Mouse (Mus musculus) myocyte (in vitro differentiated cells): ENCODE data around the gene Pheta1. TPM values are rescaled to one million over a fixed set of nuclear protein-coding genes. Genes with fewer than 3 reads are reported as not detected.

Experiments
- H3K27me3 ChIP-seq: one replicate; pipeline ENCODE4 v1.6.1; 2011; ENCODE audit not compliant: control insufficient read depth, insufficient read depth, insufficient read length
- H3K36me3 ChIP-seq: one replicate; pipeline ENCODE4 v1.6.1; 2011; ENCODE audit not compliant: control insufficient read depth, insufficient read depth
- H3K4me2 ChIP-seq: one replicate; pipeline ENCODE4 v1.6.1; 2011; ENCODE audit warnings: low read depth, control low read depth
- H3K4me3 ChIP-seq: one replicate; pipeline ENCODE4 v1.5.1; 2011; ENCODE audit warnings: mild to moderate bottlenecking, control low read depth, moderate library complexity
- H3K79me2 ChIP-seq: one replicate; pipeline ENCODE4 v1.6.1; 2011; ENCODE audit not compliant: control insufficient read depth, insufficient read depth
- H3ac ChIP-seq: one replicate; pipeline ENCODE4 v1.6.1; 2011; ENCODE audit not compliant: control insufficient read depth, insufficient read length
- CEBPB ChIP-seq: IDR thresholded peaks from 2 replicates; pipeline ENCODE4 v1.6.1; 2011; ENCODE audit warnings: mild to moderate bottlenecking, moderate library complexity; ENCODE audit not compliant: poor library complexity, insufficient read depth, severe bottlenecking
- E2F4 ChIP-seq: IDR thresholded peaks from one replicate; pipeline ENCODE4 v1.6.1; 2011; ENCODE audit warnings: mild to moderate bottlenecking, control low read depth, moderate library complexity; ENCODE audit not compliant: insufficient read depth
- MAX ChIP-seq: IDR thresholded peaks from one replicate; pipeline ENCODE4 v1.6.1; 2011; ENCODE audit warnings: low read depth, mild to moderate bottlenecking, control low read depth
- MYOD1 ChIP-seq, 3 experiments: IDR thresholded peaks; one replicate each; pipeline ENCODE4 v1.6.1; 2011; ENCODE audit warnings: control low read depth in 2 of 3, low read depth in 2 of 3, mild to moderate bottlenecking in 2 of 3, moderate library complexity in 1 of 3; ENCODE audit not compliant: insufficient read length in 2 of 3, control insufficient read depth in 1 of 3
- MYOG ChIP-seq, 3 experiments: IDR thresholded peaks; one replicate each; pipeline ENCODE4 v1.6.1; 2011; ENCODE audit warnings: control low read depth in 2 of 3, low read depth in 2 of 3, mild to moderate bottlenecking in 2 of 3; ENCODE audit not compliant: insufficient read length in 2 of 3, control insufficient read depth in 1 of 3, insufficient read depth in 1 of 3
- POLR2A ChIP-seq: IDR thresholded peaks from one replicate; pipeline ENCODE4 v1.6.1; 2011; ENCODE audit warnings: low read depth, mild to moderate bottlenecking, control low read depth, moderate library complexity; ENCODE audit not compliant: insufficient read length
- POLR2AphosphoS2 ChIP-seq: IDR thresholded peaks from one replicate; pipeline ENCODE4 v1.6.1; 2011; ENCODE audit warnings: low read depth, control low read depth; ENCODE audit not compliant: insufficient read length
- REST ChIP-seq: IDR thresholded peaks from one replicate; pipeline ENCODE4 v1.6.1; 2011; ENCODE audit warnings: mild to moderate bottlenecking, control low read depth, moderate library complexity; ENCODE audit not compliant: insufficient read depth, insufficient read length
- SRF ChIP-seq: IDR thresholded peaks from one replicate; pipeline ENCODE4 v1.6.1; 2011; ENCODE audit warnings: low read depth; ENCODE audit not compliant: control insufficient read depth, insufficient read length
- TCF12 ChIP-seq: IDR thresholded peaks from one replicate; pipeline ENCODE4 v1.6.1; 2011; ENCODE audit warnings: mild to moderate bottlenecking, control low read depth; ENCODE audit not compliant: poor library complexity, insufficient read depth, severe bottlenecking
- TCF3 ChIP-seq: IDR thresholded peaks from one replicate; pipeline ENCODE4 v1.6.1; 2011; ENCODE audit warnings: low read depth, control low read depth; ENCODE audit not compliant: insufficient read length
- USF1 ChIP-seq: IDR thresholded peaks from one replicate; pipeline ENCODE4 v1.6.1; 2011; ENCODE audit warnings: low read depth, mild to moderate bottlenecking, control low read depth, moderate library complexity
- polyA plus RNA-seq: library from polyadenylated mRNA; unstranded; fragments of >200 nt; fragmentation: generic; extraction: Trizol; gene quantifications from one replicate; pipeline ENCODE4 v1.2.1, GENCODE M21; 2012; ENCODE audit warnings: missing spikeins

Gene Pheta1
- polyA plus RNA-seq, 1 experiment: 9.8 TPM

DNA sequence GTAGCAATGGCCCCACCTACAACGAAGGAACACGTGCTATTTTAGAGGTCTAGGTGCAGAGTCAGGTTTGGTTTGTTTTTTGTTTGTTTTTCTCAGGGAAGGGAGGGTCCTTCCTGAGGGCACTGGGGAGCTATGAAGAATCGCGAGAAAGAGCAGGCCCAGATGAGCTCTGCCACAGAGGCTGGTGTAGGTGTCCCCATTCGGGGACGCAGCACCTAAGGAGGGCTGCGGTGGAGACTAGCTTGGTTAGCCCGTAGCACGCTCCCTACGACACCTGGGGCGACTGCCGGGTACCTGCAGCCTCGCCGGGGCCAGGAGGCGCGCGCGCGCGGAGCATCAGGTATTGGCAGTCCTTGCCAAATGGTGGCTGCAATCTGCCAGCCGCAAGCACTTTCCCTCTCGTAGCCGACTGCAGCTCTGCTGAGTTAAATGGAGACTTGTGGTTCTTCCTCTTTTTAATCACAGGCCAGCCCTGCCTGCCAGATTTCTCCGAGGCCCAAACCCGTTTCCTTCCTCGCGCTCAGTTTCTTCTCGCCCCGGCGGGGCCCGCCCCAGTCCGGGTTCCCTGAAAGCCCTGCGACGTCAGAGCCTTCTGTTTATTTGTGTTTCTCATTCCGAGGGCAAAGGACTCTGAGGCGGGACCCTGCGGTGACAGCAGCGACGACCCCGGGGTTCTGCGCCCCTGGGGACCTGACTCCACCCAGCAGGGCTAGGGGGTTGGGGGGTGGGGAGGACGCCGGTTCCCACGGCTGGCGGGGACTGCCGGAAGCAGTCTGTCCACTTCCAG lies 10.2 kb upstream of the Pheta1 start:
- no peaks in the 10 kb centered on the region for H3K36me3 ChIP-seq
- peak overlapping the region; percentile 75 for H3K4me2 ChIP-seq
- H3K79me2 ChIP-seq: peaks cover 27% of the 10 kb centered on the region
- TF ChIP-seq CEBPB (no peak), TCF12 (no peak), MYOD1 (IDR thresholded peaks at IDR 0.05; ENCODE audit: control insufficient read depth in 1 of 3, insufficient read length in 2 of 3, low read depth in 2 of 3) (no peak)
- no peaks in the 10 kb centered on the region for H3K27me3 ChIP-seq
- peak overlapping the region; percentile 85 for H3K4me3 ChIP-seq
- H3ac ChIP-seq: peak overlapping the region; percentile 95

DNA sequence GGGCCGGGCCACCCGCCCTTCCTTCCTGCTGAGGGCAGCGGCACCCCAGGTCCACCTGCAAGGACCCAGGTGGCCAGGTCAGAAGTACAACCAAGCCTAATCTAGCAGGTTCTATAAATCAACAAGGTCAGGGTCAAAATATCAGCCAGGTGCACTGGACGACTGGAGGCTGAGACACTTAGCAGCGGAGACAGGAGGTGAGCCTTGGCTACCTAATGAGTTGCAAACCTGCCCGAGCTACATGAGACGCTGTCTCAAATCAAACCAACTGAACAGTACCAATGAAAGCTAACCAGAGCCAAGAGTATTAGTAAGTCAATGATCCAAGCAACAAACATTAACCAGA lies 9.7 kb upstream of the Pheta1 start:
- Histone ChIP-seq H3K4me3 (no peak overlapping the region), H3K4me2 (no peak overlapping the region), H3ac (no peak overlapping the region), H3K36me3 (no peaks in the 10 kb centered on the region), H3K27me3 (no peaks in the 10 kb centered on the region), H3K79me2 (peaks cover 24% of the 10 kb centered on the region)
- TF ChIP-seq MYOD1 (IDR thresholded peaks at IDR 0.05; ENCODE audit: control insufficient read depth in 1 of 3, insufficient read length in 2 of 3, low read depth in 2 of 3) (no peak), POLR2A (no peak), REST (no peak), POLR2AphosphoS2 (no peak), TCF3 (no peak), SRF (no peak), TCF12 (no peak), MYOG (IDR thresholded peaks at IDR 0.05; ENCODE audit: control insufficient read depth in 1 of 3, insufficient read depth in 1 of 3, insufficient read length in 2 of 3, low read depth in 2 of 3) (no peak), USF1 (no peak), E2F4 (no peak), MAX (no peak), CEBPB (no peak)

GRCm38 (mm10) chr5:121841516-121841915 lies 7.3 kb upstream of the Pheta1 start:
- Histone ChIP-seq H3K79me2 (no peaks in the 10 kb centered on the region), H3K4me2 (no peak overlapping the region), H3K36me3 (no peaks in the 10 kb centered on the region), H3K4me3 (no peak overlapping the region), H3K27me3 (no peaks in the 10 kb centered on the region), H3ac (no peak overlapping the region)
- TF ChIP-seq SRF (no peak), CEBPB (no peak), MYOG (IDR thresholded peaks at IDR 0.05; ENCODE audit: control insufficient read depth in 1 of 3, insufficient read depth in 1 of 3, insufficient read length in 2 of 3, low read depth in 2 of 3) (no peak), MYOD1 (IDR thresholded peaks at IDR 0.05; ENCODE audit: control insufficient read depth in 1 of 3, insufficient read length in 2 of 3, low read depth in 2 of 3) (no peak), USF1 (no peak)

- H3K4me3 ChIP-seq: peak overlapping the region; percentile 17
- no peaks in the 10 kb centered on the region for H3K79me2 ChIP-seq
- no peak for TF ChIP-seq REST
- TF ChIP-seq USF1: no peak
- TF ChIP-seq TCF12: no peak
- no peak for TF ChIP-seq TCF3
- TF ChIP-seq POLR2A: no peak
- TF ChIP-seq MAX: no peak
- no peak for TF ChIP-seq MYOD1 (IDR thresholded peaks at IDR 0.05; ENCODE audit: control insufficient read depth in 1 of 3, insufficient read length in 2 of 3, low read depth in 2 of 3)
- TF ChIP-seq POLR2AphosphoS2: no peak
- TF ChIP-seq SRF: no peak
- no peak for TF ChIP-seq E2F4
- TF ChIP-seq MYOG (IDR thresholded peaks at IDR 0.05; ENCODE audit: control insufficient read depth in 1 of 3, insufficient read depth in 1 of 3, insufficient read length in 2 of 3, low read depth in 2 of 3): no peak
- TF ChIP-seq CEBPB: no peak
- no peak overlapping the region for H3K4me2 ChIP-seq
- H3ac ChIP-seq: no peak overlapping the region
- H3K27me3 ChIP-seq: no peaks in the 10 kb centered on the region
- no peaks in the 10 kb centered on the region for H3K36me3 ChIP-seq
These were observed 6.8 kb upstream of the Pheta1 start for GRCm38 (mm10) chr5:121841973-121842372.

DNA sequence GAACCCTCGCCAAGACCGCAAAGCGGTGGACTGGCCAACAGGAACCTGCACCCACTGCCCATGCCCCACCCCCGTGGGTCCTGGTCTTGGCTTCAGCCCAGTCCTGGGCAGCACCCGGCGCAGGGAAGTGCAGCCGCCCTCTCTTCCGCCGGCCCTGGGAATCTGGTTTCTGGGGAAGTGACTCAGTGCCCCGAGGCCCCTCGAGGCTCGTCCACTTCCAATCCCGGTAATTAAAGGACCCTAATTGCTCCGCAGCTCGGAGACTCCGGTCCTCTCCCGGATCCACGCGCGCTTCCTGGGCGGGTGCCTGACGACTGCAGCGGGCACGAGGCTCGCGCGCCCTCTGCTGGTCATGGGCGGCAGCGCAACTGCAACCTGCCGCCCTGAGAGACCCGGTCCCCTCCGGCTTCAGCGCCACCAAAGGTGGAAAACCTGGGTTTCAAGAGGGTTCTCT lies 6.1 kb upstream of the Pheta1 start:
- H3K79me2 ChIP-seq: no peaks in the 10 kb centered on the region
- H3K36me3 ChIP-seq: no peaks in the 10 kb centered on the region
- H3K4me2 ChIP-seq: peak overlapping the region; percentile 99
- peak overlapping the region; percentile 17 for H3K4me3 ChIP-seq
- no peaks in the 10 kb centered on the region for H3K27me3 ChIP-seq
- TF ChIP-seq MYOG (IDR thresholded peaks at IDR 0.05; ENCODE audit: control insufficient read depth in 1 of 3, insufficient read depth in 1 of 3, insufficient read length in 2 of 3, low read depth in 2 of 3) (peak in 1 of 3 experiments; percentile 17), REST (no peak), POLR2A (peak; percentile 27), USF1 (no peak), MYOD1 (IDR thresholded peaks at IDR 0.05; ENCODE audit: control insufficient read depth in 1 of 3, insufficient read length in 2 of 3, low read depth in 2 of 3) (peak in 1 of 3 experiments; percentile 34), SRF (no peak)
- no peak overlapping the region for H3ac ChIP-seq
